In genomic region chr4:52814304-52814703, GRCm38 (mm10) we compare ENCODE assay signal across 47 mouse cellular contexts. TPM values are rescaled to one million over a fixed set of nuclear protein-coding genes. Genes with fewer than 3 reads are reported as not detected.
"Had no signal": no experiment of that assay in that cellular context is flagged by ENCODE, and none has a peak within 500 bp of the region (broad histone marks: within the 10 kb centered on the region; RNA-seq: fewer than 3 reads in every experiment).

Olfr275 (plus strand) TSS chr4:52814604.

- H3K36me3 ChIP-seq: limb, embryonic 10.5 days; limb, embryonic 12.5 days; limb, embryonic 13.5 days; limb, embryonic 15.5 days; liver, embryonic 12.5 days; liver, embryonic 13.5 days; liver, embryonic 15.5 days; lung, embryonic 15.5 days; midbrain, embryonic 10.5 days; midbrain, embryonic 12.5 days; midbrain, embryonic 13.5 days; midbrain, embryonic 15.5 days had no signal

- H3K4me1 ChIP-seq: limb, embryonic 10.5 days; limb, embryonic 12.5 days; limb, embryonic 13.5 days; limb, embryonic 15.5 days; liver, embryonic 12.5 days; liver, embryonic 13.5 days; liver, embryonic 15.5 days; lung, embryonic 15.5 days; megakaryocyte, embryonic 14.5 days; midbrain, embryonic 10.5 days; midbrain, embryonic 12.5 days; midbrain, embryonic 13.5 days; midbrain, embryonic 15.5 days had no signal

- H3K27me3 ChIP-seq: limb, embryonic 12.5 days; limb, embryonic 13.5 days; limb, embryonic 15.5 days; liver, embryonic 12.5 days; liver, embryonic 13.5 days; liver, embryonic 15.5 days; lung, embryonic 15.5 days; megakaryocyte, embryonic 14.5 days; midbrain, embryonic 12.5 days; midbrain, embryonic 13.5 days; midbrain, embryonic 15.5 days had no signal

- H3K4me3 ChIP-seq: left cerebral cortex, adult 2 months; limb, embryonic 10.5 days; limb, embryonic 12.5 days; limb, embryonic 13.5 days; limb, embryonic 15.5 days; liver, embryonic 12.5 days; liver, embryonic 13.5 days; liver, embryonic 15.5 days; lung, embryonic 15.5 days; megakaryocyte, embryonic 14.5 days; midbrain, embryonic 10.5 days; midbrain, embryonic 12.5 days; midbrain, embryonic 13.5 days; midbrain, embryonic 15.5 days; myocyte had no signal

- H3K27ac ChIP-seq: left cerebral cortex, adult 2 months; limb, embryonic 10.5 days; limb, embryonic 12.5 days; limb, embryonic 13.5 days; limb, embryonic 15.5 days; liver, embryonic 12.5 days; liver, embryonic 13.5 days; liver, embryonic 14.5 days; liver, embryonic 15.5 days; lung, embryonic 15.5 days; macrophage; midbrain, embryonic 10.5 days; midbrain, embryonic 12.5 days; midbrain, embryonic 13.5 days; midbrain, embryonic 15.5 days had no signal

- DNase-seq: left cerebral cortex, postnatal 4 days; liver; liver, embryonic 13.5 days; liver, postnatal 0 days; lung, adult 18-20 months; lung, adult 2 months; lung, embryonic 14.5 days; lung, postnatal 10 days; lung, postnatal 14 days; lung, postnatal 36 days; lung, postnatal 4 days; midbrain, embryonic 14.5 days had no signal

RNA-seq across cellular contexts. Expression of gene Olfr275, which starts in this region (rescaled TPM):
- total RNA-seq: left cerebral cortex, adult 2 months; left cerebral cortex, adult 8-10 months; left cerebral cortex, postnatal 10 days; left cerebral cortex, postnatal 14 days; left cerebral cortex, postnatal 25 days; left cerebral cortex, postnatal 36 days; left cerebral cortex, postnatal 4 days; liver, adult 2 months; megakaryocyte progenitor cell, adult 5-6 weeks; megakaryocyte, adult 5-6 weeks; megakaryocyte-erythroid progenitor cell, adult 5-6 weeks; midbrain, postnatal 0 days; monocyte, adult 5-6 weeks had no signal
- polyA plus RNA-seq: limb, embryonic 10.5 days; limb, embryonic 11.5 days; limb, embryonic 12.5 days; limb, embryonic 13.5 days; limb, embryonic 14.5 days; limb, embryonic 15.5 days; liver, adult 2 months; liver, embryonic 11.5 days; liver, embryonic 12.5 days; liver, embryonic 13.5 days; liver, embryonic 14.5 days; liver, embryonic 15.5 days; liver, embryonic 16.5 days; liver, postnatal 0 days; lung, adult 2 months; lung, embryonic 14.5 days; lung, embryonic 15.5 days; lung, embryonic 16.5 days; lung, postnatal 0 days; macrophage; midbrain, embryonic 10.5 days; midbrain, embryonic 11.5 days; midbrain, embryonic 12.5 days; midbrain, embryonic 13.5 days; midbrain, embryonic 14.5 days; midbrain, embryonic 15.5 days; midbrain, embryonic 16.5 days; midbrain, postnatal 0 days; myocyte had no signal
